Mouse (Mus musculus) kidney, adult 2 months (tissue): ENCODE data around the gene Prr14.

Experiments
- CTCF ChIP-seq: fragments of 200-500 bp; conservative IDR thresholded peaks from 2 replicates; pipeline ENCODE4 v1.5.1; 2011; ENCODE audit warnings: low read depth, mild to moderate bottlenecking, control low read depth, low read length, moderate library complexity, mixed read lengths; ENCODE audit not compliant: insufficient read depth, insufficient read length
- POLR2A ChIP-seq: fragments of 200-500 bp; IDR thresholded peaks from one replicate; pipeline ENCODE4 v1.6.1; 2011; ENCODE audit warnings: low read depth, low read length, control low read depth

DNA sequence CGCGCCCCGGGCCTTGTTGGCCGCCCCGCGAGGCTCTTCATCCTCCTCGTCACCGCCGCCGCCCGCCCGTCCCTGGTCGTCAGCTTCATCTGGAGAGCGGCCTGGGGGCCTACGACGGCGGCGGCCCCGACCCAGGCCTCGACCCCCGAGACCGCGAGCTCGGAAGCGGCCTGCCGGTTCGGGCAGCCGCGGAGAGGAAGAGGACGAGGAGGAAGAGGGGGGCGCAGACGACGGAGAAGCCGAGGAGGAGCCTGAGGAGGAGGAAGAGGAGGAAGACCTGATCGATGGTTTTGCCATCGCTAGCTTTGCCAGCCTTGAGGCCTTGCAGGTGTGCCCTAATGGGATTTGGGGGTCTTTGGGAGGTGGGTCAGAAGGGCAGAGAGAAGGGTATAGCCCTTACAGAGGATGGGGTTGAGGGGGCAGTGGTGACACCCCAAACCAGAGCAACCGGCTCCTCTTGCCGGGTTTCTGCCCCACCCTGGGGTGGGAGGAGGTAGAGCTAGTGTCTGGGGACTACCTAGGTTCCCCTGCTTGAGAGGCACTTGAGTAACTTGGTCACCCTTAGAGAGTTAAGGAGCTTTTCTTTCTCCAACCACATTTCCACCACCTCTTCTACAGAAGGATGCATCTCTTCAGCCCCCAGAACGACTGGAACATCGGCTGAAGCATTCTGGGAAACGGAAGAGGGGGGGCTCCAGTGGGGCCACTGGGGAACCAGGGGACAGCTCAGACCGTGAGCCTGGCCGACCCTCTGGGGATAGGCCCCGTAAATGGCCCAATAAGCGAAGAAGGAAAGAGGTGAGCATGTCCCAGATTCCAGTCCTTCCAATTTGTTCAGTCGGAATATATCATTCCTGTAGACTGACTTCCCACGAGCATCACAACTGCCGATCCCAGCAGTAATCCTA lies 20.2 kb downstream of the Prr14 start:
- TF ChIP-seq CTCF (no peak), POLR2A (no peak)
